Mouse (Mus musculus) heart, adult 8-10 months (tissue): ENCODE measurements around the gene Hoxa4. TPM values are rescaled to one million over a fixed set of nuclear protein-coding genes. Genes with fewer than 3 reads are reported as not detected.
A peak's percentile ranks its signal among the peaks of the same experiment; 100 is the strongest.

Experiments used
- DNase-seq: peaks from one replicate; pipeline ENCODE4 v3.0.0; 2022; ENCODE audit warnings: low spot score
- total RNA-seq, 4 experiments: library from RNA; stranded (reverse); gene quantifications; 2 replicates each; pipeline ENCODE4 v1.2.4; 2022

Hoxa4 gene
- total RNA-seq, 4 experiments from 2014 or later, result 0.31 to 0.49 (median 0.38) TPM

- DNase-seq, result no peak
Measured at GRCm38 (mm10) chr6:52216691-52217458, 25.3 kb upstream of the Hoxa4 start.

- DNase-seq, result no peak
Measured at GRCm38 (mm10) chr6:52215771-52216535, 24.4 kb upstream of the Hoxa4 start.

GRCm38 (mm10) chr6:52215070-52215469 is 23.5 kb upstream of the Hoxa4 start:
- DNase-seq, result no peak

- DNase-seq, result no peak
Measured at GRCm38 (mm10) chr6:52214271-52214670, 22.7 kb upstream of the Hoxa4 start.

- DNase-seq, result no peak
Measured at GRCm38 (mm10) chr6:52213119-52213986, 21.8 kb upstream of the Hoxa4 start, which contains the start of the genes Hoxa3 and Gm28308. Gene Hoxa3, minus strand, starts transcription at chr6:52213336. Gene Gm28308, minus strand, starts transcription at chr6:52213339.

- DNase-seq, result no peak
Measured at GRCm38 (mm10) chr6:52212556-52213118, 21.1 kb upstream of the Hoxa4 start.

- no peak for DNase-seq
Measured at GRCm38 (mm10) chr6:52211961-52212360, 20.4 kb upstream of the Hoxa4 start.

GRCm38 (mm10) chr6:52211170-52211935 is 19.8 kb upstream of the Hoxa4 start:
- peak; percentile 49 for DNase-seq

GRCm38 (mm10) chr6:52209685-52210046 is 18.1 kb upstream of the Hoxa4 start:
- DNase-seq, result no peak

GRCm38 (mm10) chr6:52208868-52209684 is 17.5 kb upstream of the Hoxa4 start:
- no peak for DNase-seq

GRCm38 (mm10) chr6:52208072-52208867 is 16.7 kb upstream of the Hoxa4 start, which contains the start of gene Hoxa6:
Gene Hoxa6, minus strand, starts transcription at chr6:52208722.
- DNase-seq, result no peak

- no peak for DNase-seq
Measured at GRCm38 (mm10) chr6:52207684-52207976, 16.1 kb upstream of the Hoxa4 start.

- no peak for DNase-seq
Measured at GRCm38 (mm10) chr6:52206882-52207683, 15.5 kb upstream of the Hoxa4 start.

GRCm38 (mm10) chr6:52205638-52206621 is 14.4 kb upstream of the Hoxa4 start:
- no peak for DNase-seq

GRCm38 (mm10) chr6:52205221-52205620 is 13.7 kb upstream of the Hoxa4 start:
- no peak for DNase-seq

- DNase-seq, result peak; percentile 58
Measured at GRCm38 (mm10) chr6:52204050-52204752, 12.6 kb upstream of the Hoxa4 start, which contains the start of gene Hoxa5. Gene Hoxa5, minus strand, starts transcription at chr6:52204587.
